Mouse (Mus musculus) hindbrain, embryonic 10.5 days (tissue): ENCODE data around the gene Nrxn1. TPM values are rescaled to one million over a fixed set of nuclear protein-coding genes. Genes with fewer than 3 reads are reported as not detected.
A peak's percentile ranks its signal among the peaks of the same experiment; 100 is the strongest.

Experiments used
- DNase-seq: peaks from one replicate; pipeline ENCODE4 v3.0.0-alpha.2; 2017; ENCODE audit warnings: low spot score
- H3K27ac ChIP-seq: fragments of 300-500 bp; sonication (generic); 2 replicates; pipeline ENCODE4 v1.5.1; 2016; ENCODE audit warnings: mild to moderate bottlenecking, moderate library complexity
- H3K27me3 ChIP-seq: fragments of 300-500 bp; sonication (generic); 2 replicates; pipeline ENCODE4 v1.6.1; 2016; ENCODE audit warnings: mild to moderate bottlenecking; ENCODE audit not compliant: poor library complexity, insufficient read depth, severe bottlenecking
- H3K36me3 ChIP-seq: fragments of 300-500 bp; sonication (generic); 2 replicates; pipeline ENCODE4 v1.6.1; 2016; ENCODE audit warnings: mild to moderate bottlenecking, moderate library complexity
- H3K4me1 ChIP-seq: fragments of 300-500 bp; sonication (generic); replicated peaks from 2 replicates; pipeline ENCODE4 v1.6.1; 2016; ENCODE audit warnings: mild to moderate bottlenecking
- H3K4me3 ChIP-seq: fragments of 300-500 bp; sonication (generic); 2 replicates; pipeline ENCODE4 v1.5.1; 2016; ENCODE audit warnings: mild to moderate bottlenecking, moderate library complexity
- H3K9me3 ChIP-seq: fragments of 300-500 bp; sonication (generic); 2 replicates; pipeline ENCODE4 v1.6.1; 2016; ENCODE audit warnings: mild to moderate bottlenecking, moderate library complexity
- WGBS: fragments of 180-500 bp; shearing (Covaris S2); methylation state at CpG from one replicate; pipeline ENCODE4 v1.1.7; 2016; 5-methylcytosine and 5-hydroxymethylcytosine counted together
- polyA plus RNA-seq: library from polyadenylated mRNA; unstranded; fragments of >200 nt; fragmentation: Nextera tagmentation; extraction: Ambion mirVana; gene quantifications from 2 replicates; pipeline ENCODE4 v1.2.1, GENCODE M21; 2016

Gene Nrxn1
- polyA plus RNA-seq, 1 experiment from 2014 or later = 15.4 TPM

DNA sequence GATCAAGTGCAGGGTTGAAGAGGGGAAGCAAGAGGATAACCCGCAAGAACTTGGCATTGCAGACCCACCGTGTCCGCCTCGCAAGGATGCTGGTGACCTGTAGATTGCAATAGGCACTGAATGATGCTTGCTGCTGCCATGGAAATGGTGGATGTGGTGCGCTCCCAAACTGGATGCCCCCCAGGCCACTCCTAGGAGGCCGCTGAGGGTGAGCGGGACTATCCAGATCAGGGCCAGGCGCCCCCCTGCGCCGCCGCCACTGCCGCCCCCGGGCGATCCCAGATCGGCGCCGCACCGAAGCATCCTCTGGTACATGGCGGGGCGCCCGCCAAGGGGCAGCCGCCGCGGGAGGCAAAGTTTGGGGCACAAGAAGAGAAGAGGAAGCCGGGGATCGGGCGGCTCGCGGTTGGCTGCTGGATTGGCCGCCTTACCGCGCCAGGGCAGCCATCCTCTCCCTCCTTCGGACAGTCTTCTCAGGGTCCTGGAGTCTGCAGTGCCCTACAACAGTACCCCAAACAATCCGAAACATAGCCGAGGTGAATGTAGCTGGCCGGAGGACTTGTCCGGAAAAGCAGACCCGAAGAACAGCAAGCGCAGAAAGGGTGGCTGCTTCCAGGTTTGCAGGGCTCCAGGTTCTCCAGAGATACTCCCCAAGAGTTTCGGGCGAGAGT is 638.0 kb downstream of the Nrxn1 start:
- Histone ChIP-seq H3K27ac (peak overlapping the region; percentile 76), H3K4me1 (peaks cover 32% of the 10 kb centered on the region), H3K36me3 (no peaks in the 10 kb centered on the region), H3K27me3 (peaks cover 45% of the 10 kb centered on the region), H3K9me3 (no peaks in the 10 kb centered on the region), H3K4me3 (peak overlapping the region; percentile 69)
- peak; percentile 67 for DNase-seq
- WGBS = under 1% methylated on average over 41 of the region's 41 CpGs

GRCm38 (mm10) chr17:90454356-90454737 is 638.5 kb downstream of the Nrxn1 start:
- peaks cover 45% of the 10 kb centered on the region for H3K27me3 ChIP-seq
- peak overlapping the region; percentile 76 for H3K27ac ChIP-seq
- DNase-seq = peak; percentile 49

GRCm38 (mm10) chr17:90453280-90453679 is 639.6 kb downstream of the Nrxn1 start:
- DNase-seq = no peak
- Histone ChIP-seq H3K4me3 (no peak overlapping the region), H3K36me3 (no peaks in the 10 kb centered on the region), H3K27me3 (peaks cover 45% of the 10 kb centered on the region), H3K9me3 (no peaks in the 10 kb centered on the region), H3K27ac (no peak overlapping the region), H3K4me1 (peaks cover 32% of the 10 kb centered on the region)
- 64% methylated on average over 4 of the region's 4 CpGs for WGBS

More at GRCm38 (mm10) chr17:90454356-90454737, 638.5 kb downstream of the Nrxn1 start:
- peaks cover 32% of the 10 kb centered on the region for H3K4me1 ChIP-seq
- H3K36me3 ChIP-seq = no peaks in the 10 kb centered on the region
- peak overlapping the region; percentile 69 for H3K4me3 ChIP-seq
- WGBS = under 1% methylated on average over 15 of the region's 15 CpGs
- no peaks in the 10 kb centered on the region for H3K9me3 ChIP-seq

DNA sequence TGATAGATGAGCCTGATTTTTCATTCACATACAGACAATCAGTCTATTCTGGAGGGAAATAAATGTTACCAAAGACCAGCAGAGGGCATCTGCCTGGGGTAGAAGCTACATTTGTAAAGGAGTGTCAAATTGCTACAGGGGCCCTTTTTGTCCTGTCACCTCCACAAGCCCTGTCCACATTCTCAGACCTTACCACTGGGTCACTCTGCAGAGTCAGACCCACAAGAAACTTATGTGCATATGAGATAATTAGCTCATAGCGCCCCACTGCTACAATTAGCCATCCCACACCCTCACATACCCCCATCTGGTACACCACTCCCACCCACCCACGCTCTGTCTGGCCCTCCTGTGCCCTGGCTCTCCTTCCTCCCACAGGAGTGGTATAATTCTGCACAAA is 640.1 kb downstream of the Nrxn1 start:
- Histone ChIP-seq H3K9me3 (no peaks in the 10 kb centered on the region), H3K36me3 (no peaks in the 10 kb centered on the region), H3K27ac (no peak overlapping the region), H3K27me3 (peaks cover 42% of the 10 kb centered on the region), H3K4me3 (no peak overlapping the region), H3K4me1 (peaks cover 32% of the 10 kb centered on the region)
- no peak for DNase-seq
- WGBS = 82% methylated on average over 2 of the region's 2 CpGs

DNA sequence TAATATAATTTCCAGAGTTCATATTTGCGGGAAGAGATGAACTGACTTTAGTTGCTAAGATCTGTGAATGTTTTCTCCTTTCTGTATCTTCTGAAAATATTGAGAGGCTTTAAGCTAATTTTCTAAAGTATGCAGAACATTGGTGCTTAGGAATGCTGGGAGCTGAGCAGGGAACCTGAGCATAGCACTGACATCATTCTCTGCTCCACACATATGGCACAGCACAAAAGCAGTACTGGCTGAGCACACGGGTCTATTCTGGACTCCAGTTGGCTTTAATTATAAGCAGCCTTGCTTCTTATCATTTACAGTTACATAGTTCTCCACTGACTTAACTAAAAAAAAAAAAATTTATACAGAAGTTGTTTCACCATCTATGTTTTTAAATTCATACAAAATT is 641.5 kb downstream of the Nrxn1 start:
- Histone ChIP-seq H3K36me3 (no peaks in the 10 kb centered on the region), H3K27me3 (peaks cover 30% of the 10 kb centered on the region), H3K9me3 (no peaks in the 10 kb centered on the region), H3K4me3 (no peak overlapping the region), H3K4me1 (peaks cover 30% of the 10 kb centered on the region), H3K27ac (no peak overlapping the region)
- no peak for DNase-seq
- WGBS = 66% methylated on average over 2 of the region's 2 CpGs

DNA sequence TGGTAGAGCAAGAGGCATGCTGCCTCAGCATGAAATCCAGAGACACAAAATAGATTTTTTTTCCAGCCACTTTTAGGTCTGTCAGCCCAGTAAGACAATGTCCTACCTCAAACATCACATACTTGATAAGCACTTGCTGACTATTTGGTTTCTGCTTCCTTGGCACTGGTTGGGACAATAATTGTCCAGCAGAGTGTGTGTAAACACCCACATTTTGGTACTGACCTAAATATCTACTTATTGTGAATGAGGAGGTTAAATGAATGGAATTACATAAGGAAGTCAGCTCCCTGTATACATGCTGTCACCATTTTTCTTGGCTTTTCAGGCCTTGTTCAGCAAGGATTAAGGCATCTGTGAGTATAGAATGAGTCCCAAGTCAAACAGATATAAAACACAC is 649.8 kb downstream of the Nrxn1 start:
- H3K27me3 ChIP-seq = no peaks in the 10 kb centered on the region
- DNase-seq = no peak
- no peak overlapping the region for H3K4me3 ChIP-seq
- no peaks in the 10 kb centered on the region for H3K9me3 ChIP-seq
- no peak overlapping the region for H3K27ac ChIP-seq
- H3K36me3 ChIP-seq = no peaks in the 10 kb centered on the region
- no peaks in the 10 kb centered on the region for H3K4me1 ChIP-seq

DNA sequence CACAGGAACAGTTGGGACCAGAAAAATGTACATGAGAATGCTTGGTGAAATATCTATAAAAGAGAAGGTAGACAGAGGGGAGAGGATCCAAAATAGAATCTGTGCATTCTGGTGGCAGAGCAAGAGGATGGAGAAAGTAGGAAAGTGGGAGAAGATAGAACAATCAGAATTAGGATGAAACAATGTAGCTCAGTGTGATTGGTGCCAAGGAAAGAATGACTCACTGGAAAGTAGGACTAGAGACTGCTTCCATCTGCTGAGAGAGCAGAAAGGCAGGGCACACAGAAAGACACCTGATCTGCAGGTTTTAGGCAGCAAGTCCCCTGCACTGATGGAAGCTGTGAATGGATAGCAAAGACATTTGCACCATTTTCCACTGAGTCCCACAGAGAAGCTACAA is 657.0 kb downstream of the Nrxn1 start:
- Histone ChIP-seq H3K4me1 (no peaks in the 10 kb centered on the region), H3K4me3 (no peak overlapping the region), H3K9me3 (no peaks in the 10 kb centered on the region), H3K36me3 (no peaks in the 10 kb centered on the region), H3K27ac (no peak overlapping the region), H3K27me3 (no peaks in the 10 kb centered on the region)
- DNase-seq = no peak

GRCm38 (mm10) chr17:90435371-90435770 is 657.5 kb downstream of the Nrxn1 start:
- DNase-seq = no peak
- Histone ChIP-seq H3K36me3 (no peaks in the 10 kb centered on the region), H3K4me1 (no peaks in the 10 kb centered on the region), H3K9me3 (no peaks in the 10 kb centered on the region), H3K27me3 (no peaks in the 10 kb centered on the region), H3K27ac (no peak overlapping the region), H3K4me3 (no peak overlapping the region)
- 81% methylated on average over 2 of the region's 2 CpGs for WGBS

DNA sequence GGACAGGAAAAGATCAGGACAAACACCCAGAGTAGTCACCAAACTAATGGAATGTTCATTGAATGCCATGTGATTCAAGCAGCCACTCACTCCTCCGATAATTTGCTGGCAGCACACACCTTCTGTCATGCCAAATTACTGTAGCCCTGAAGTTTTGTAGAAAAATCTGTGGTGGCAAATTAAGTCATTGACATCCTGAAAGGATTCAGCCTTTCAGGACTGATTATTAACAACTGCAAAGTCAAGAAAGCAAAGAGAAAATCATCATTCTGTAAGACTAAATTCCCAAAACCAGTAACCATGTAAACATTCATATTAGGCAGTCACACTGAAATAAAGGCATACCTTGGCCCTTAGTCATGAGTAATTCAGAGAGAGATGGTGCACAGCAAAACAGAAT is 662.7 kb downstream of the Nrxn1 start:
- Histone ChIP-seq H3K36me3 (no peaks in the 10 kb centered on the region), H3K27ac (no peak overlapping the region), H3K9me3 (no peaks in the 10 kb centered on the region), H3K4me1 (no peaks in the 10 kb centered on the region), H3K4me3 (no peak overlapping the region), H3K27me3 (no peaks in the 10 kb centered on the region)
- no peak for DNase-seq
- WGBS = 91% methylated on average over 1 of the region's 1 CpGs

DNA sequence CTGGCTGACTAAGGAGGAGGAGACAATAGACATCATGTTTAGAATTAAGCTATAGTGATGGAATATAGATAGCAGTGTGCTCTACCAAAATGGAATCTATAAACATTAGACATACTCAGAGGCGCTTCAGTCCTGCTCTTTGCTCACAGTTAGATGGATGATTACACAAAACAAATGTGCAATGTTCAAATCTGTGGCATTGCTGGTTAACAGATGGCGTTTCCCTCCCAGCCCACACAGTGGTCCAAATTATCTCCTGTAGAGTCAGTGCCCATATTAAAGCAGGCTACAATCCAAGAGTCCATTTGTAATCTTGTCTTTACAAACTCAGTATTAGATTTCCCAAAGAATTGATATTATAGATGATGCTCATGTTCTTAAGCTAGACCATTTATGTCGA is 666.9 kb downstream of the Nrxn1 start:
- 90% methylated on average over 3 of the region's 3 CpGs for WGBS
- no peak overlapping the region for H3K27ac ChIP-seq

GRCm38 (mm10) chr17:90422591-90422990 is 670.3 kb downstream of the Nrxn1 start:
- Histone ChIP-seq H3K27ac (no peak overlapping the region), H3K27me3 (no peaks in the 10 kb centered on the region), H3K9me3 (no peaks in the 10 kb centered on the region), H3K4me3 (no peak overlapping the region), H3K36me3 (no peaks in the 10 kb centered on the region), H3K4me1 (no peaks in the 10 kb centered on the region)
- no peak for DNase-seq
- WGBS = 86% methylated on average over 3 of the region's 3 CpGs

More for the DNA sequence above, 666.9 kb downstream of the Nrxn1 start:
- Histone ChIP-seq H3K4me3 (no peak overlapping the region), H3K36me3 (no peaks in the 10 kb centered on the region), H3K4me1 (no peaks in the 10 kb centered on the region), H3K9me3 (no peaks in the 10 kb centered on the region), H3K27me3 (no peaks in the 10 kb centered on the region)
- no peak for DNase-seq

DNA sequence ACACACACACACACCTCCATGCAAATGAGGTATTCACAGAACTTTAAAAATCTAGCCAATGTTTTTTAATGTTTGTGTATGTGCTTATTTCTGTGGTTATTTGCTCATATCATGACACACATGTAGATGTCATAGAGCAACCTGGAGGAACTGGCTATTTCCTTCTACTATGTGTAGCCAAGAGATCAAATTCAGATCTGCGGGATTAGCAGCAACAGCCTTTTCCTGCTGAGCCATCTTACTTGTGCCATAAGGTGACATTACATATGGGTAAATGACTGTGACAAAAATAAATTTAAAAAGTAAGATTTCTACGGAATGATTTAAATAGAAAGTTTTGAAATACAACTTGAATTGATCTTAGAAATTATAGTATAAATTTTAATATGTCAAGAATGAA is 672.1 kb downstream of the Nrxn1 start:
- Histone ChIP-seq H3K4me3 (no peak overlapping the region), H3K9me3 (no peaks in the 10 kb centered on the region), H3K27me3 (no peaks in the 10 kb centered on the region), H3K36me3 (no peaks in the 10 kb centered on the region), H3K4me1 (no peaks in the 10 kb centered on the region), H3K27ac (no peak overlapping the region)
- no peak for DNase-seq
- 92% methylated on average over 2 of the region's 2 CpGs for WGBS

GRCm38 (mm10) chr17:90419615-90420014 is 673.3 kb downstream of the Nrxn1 start:
- DNase-seq = no peak
- Histone ChIP-seq H3K4me3 (no peak overlapping the region), H3K36me3 (no peaks in the 10 kb centered on the region), H3K27me3 (no peaks in the 10 kb centered on the region), H3K4me1 (no peaks in the 10 kb centered on the region), H3K27ac (no peak overlapping the region), H3K9me3 (no peaks in the 10 kb centered on the region)
- WGBS = 88% methylated on average over 1 of the region's 1 CpGs

DNA sequence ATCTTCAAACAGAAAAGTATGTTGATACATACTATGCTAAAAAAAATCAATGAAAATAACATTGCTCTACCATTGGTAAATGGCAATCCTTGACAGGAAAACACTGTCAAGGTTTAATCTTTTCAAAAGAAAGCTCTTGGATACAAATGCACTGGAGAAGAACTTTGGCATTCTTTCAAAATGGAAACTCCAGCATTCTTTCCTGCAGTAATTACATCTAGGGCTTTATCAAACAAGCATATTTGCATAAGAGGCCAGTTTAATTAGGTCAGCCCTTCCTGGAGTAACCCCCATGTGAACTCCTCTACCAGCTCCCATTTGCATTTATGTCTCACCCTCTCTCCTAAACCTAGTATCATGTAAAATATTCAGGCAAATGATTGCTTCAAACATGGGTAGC is 696.5 kb downstream of the Nrxn1 start:
- no peaks in the 10 kb centered on the region for H3K9me3 ChIP-seq
- no peak overlapping the region for H3K27ac ChIP-seq
- H3K4me3 ChIP-seq = no peak overlapping the region
- DNase-seq = no peak
- H3K4me1 ChIP-seq = no peaks in the 10 kb centered on the region
- no peaks in the 10 kb centered on the region for H3K36me3 ChIP-seq
- H3K27me3 ChIP-seq = no peaks in the 10 kb centered on the region
